Mouse (Mus musculus) neural tube, embryonic 14.5 days (tissue): ENCODE data around the gene 1700080E11Rik. TPM values are rescaled to one million over a fixed set of nuclear protein-coding genes. Genes with fewer than 3 reads are reported as not detected.
"Not testable (repeated sequence)": the region's sequence is repeated elsewhere in the genome, so short reads cannot be mapped to it uniquely, and the experiment has no call there.

Experiments used
- ATAC-seq: fragments of 200-750 bp; cut with Nextera tagmentation; 2 replicates; pipeline ENCODE4 v1.8.0; 2017; ENCODE audit warnings: low read depth, mild to moderate bottlenecking, moderate TSS enrichment, moderate library complexity
- H3K27ac ChIP-seq: fragments of 300-500 bp; sonication (generic); 2 replicates; pipeline ENCODE4 v1.5.1; 2014; ENCODE audit warnings: low read depth, mild to moderate bottlenecking, control low read depth, low read length, moderate library complexity, mixed read lengths
- H3K27me3 ChIP-seq: fragments of 300-500 bp; sonication (generic); 2 replicates; pipeline ENCODE4 v1.6.1; 2014; ENCODE audit warnings: low read length; ENCODE audit not compliant: control insufficient read depth, insufficient read depth
- H3K36me3 ChIP-seq: fragments of 300-500 bp; sonication (generic); 2 replicates; pipeline ENCODE4 v1.6.1; 2014; ENCODE audit warnings: low read length, mixed read lengths; ENCODE audit not compliant: control insufficient read depth, insufficient read depth
- H3K4me1 ChIP-seq: fragments of 300-500 bp; sonication (generic); 2 replicates; pipeline ENCODE4 v1.6.1; 2014; ENCODE audit warnings: low read length; ENCODE audit not compliant: control insufficient read depth, insufficient read depth
- H3K4me2 ChIP-seq: fragments of 300-500 bp; sonication (generic); 2 replicates; pipeline ENCODE4 v1.6.1; 2014; ENCODE audit warnings: mild to moderate bottlenecking, low read depth, low read length, control low read depth
- H3K4me3 ChIP-seq: fragments of 300-500 bp; sonication (generic); 2 replicates; pipeline ENCODE4 v1.5.1; 2014; ENCODE audit warnings: low read depth, low read length, control low read depth, mixed read lengths
- H3K9ac ChIP-seq: fragments of 300-500 bp; sonication (generic); replicated peaks from 2 replicates; pipeline ENCODE4 v1.6.1; 2014; ENCODE audit warnings: low read depth, mild to moderate bottlenecking, control low read depth, low read length, mixed read lengths
- H3K9me3 ChIP-seq: fragments of 300-500 bp; sonication (generic); 2 replicates; pipeline ENCODE4 v1.6.1; 2016; ENCODE audit warnings: low read length; ENCODE audit not compliant: control insufficient read depth
- WGBS: fragments of 180-500 bp; shearing (Covaris S2); extraction: QIAGEN DNeasy Blood & Tissue Kit; methylation state at CpG from one replicate; pipeline ENCODE4 v1.1.7; 2014; 5-methylcytosine and 5-hydroxymethylcytosine counted together
- polyA plus RNA-seq: library from polyadenylated mRNA; unstranded; fragments of >200 nt; fragmentation: Nextera tagmentation; extraction: Ambion mirVana; gene quantifications from 2 replicates; pipeline ENCODE4 v1.2.1, GENCODE M21; 2014

Gene 1700080E11Rik
- polyA plus RNA-seq, 1 experiment from 2014 or later: not detected

DNA sequence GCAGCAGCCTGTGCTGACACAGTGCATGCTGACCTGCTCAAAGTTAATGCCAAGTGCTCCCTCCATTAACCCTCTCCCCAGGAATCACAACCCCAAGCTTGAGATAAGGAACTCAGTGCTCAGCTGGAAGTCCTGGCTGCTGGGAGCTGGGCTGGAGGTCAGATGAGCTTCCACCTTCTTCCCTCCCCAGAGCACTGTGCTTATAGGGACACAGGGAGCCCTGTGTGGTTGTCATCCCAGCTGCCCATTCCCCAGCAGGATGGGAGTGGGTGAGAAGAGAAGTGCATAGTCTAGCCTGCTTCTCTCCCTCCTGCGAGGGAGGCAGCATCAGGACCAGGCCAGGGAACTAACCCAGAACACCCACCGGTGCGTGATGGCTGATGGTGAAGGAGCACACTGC lies 19.7 kb downstream of the 1700080E11Rik start:
- H3K9me3 ChIP-seq, H3K9ac ChIP-seq, H3K27me3 ChIP-seq, H3K27ac ChIP-seq, H3K36me3 ChIP-seq, H3K4me1 ChIP-seq, ATAC-seq, H3K4me2 ChIP-seq, H3K4me3 ChIP-seq: not testable (repeated sequence)
- 88% methylated on average over 3 of the region's 3 CpGs for WGBS

DNA sequence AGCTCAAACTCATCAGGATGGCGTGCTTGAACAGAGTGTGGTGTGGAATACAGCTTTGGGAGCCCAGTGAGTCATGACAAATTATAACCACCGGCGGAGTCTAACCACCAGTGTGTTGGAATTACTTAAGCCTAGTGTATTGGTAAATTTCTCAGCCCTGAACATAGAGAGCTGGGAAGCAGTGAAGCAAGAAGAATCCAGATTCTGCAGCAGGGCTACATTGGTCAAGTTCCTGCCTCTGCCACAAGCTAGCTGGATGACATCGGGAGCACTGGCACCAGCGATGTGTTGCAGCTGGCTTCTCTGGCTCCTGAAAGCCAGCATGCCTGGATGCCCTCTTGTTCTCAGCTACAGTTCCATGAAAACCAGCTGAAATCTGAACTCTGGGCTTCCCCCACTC lies 41.0 kb downstream of the 1700080E11Rik start:
- no peaks in the 10 kb centered on the region for H3K27me3 ChIP-seq
- no peaks in the 10 kb centered on the region for H3K9me3 ChIP-seq
- H3K27ac ChIP-seq: no peak overlapping the region
- no peaks in the 10 kb centered on the region for H3K4me1 ChIP-seq
- H3K36me3 ChIP-seq: no peaks in the 10 kb centered on the region
- no peak for ATAC-seq
- H3K9ac ChIP-seq: no peak overlapping the region
- WGBS: 76% methylated on average over 5 of the region's 5 CpGs
- no peak overlapping the region for H3K4me2 ChIP-seq
- H3K4me3 ChIP-seq: no peak overlapping the region

DNA sequence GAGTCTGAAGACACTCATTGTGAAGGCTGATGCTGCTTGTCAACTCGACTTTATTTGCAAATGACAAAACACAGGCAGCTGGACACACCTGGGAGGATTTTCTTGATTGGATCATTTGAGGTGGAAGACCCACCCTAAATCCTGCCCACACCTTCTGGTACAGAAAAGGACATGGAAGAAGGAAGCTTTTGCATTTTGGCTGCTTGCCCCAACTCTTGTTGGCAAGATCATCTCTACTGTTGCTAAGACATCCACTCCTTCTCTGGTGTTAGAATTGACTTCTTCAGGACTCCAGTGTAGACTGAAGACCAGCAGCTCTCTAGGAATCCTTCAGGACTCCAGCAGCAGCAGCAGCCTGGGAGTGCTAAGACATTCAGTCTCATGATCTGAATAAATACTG lies 43.0 kb downstream of the 1700080E11Rik start:
- WGBS: 50% methylated on average over 1 of the region's 1 CpGs

DNA sequence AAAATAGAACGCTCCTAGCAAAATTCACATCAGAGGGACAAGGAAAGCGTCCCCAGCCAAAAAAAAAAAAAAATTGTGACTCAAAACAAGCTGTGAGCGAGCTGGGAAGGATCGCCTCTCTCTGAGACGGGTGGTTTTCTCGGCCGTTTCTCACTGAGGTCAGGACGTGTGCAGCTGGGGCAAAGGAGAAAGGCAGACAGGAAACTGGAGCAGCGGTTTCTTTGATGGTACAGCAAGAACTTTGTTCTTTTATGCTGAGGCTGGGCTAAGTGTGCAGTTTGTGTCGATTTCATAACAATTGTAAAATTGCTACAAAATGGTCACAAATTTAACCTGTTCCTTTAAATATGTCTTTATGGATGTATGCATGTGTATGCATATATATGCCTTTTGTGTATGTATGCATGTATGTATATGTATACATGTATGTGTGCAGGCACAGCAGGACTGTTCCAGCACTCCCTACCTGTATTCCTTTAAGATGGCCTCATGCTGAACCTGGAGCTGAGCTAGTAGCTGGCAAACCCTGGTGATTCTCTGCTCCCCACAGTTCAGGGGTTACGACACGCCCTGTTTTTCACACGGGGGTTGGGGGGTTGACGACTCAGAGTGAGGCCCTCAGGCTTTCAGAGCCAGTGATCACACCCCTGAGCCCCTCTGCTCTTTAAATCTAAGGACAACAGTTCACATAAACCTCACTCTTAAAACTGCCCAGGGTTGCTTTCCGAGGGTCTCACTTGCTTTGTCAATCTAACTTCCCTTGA lies 43.9 kb downstream of the 1700080E11Rik start:
- H3K9me3 ChIP-seq: no peaks in the 10 kb centered on the region
- no peaks in the 10 kb centered on the region for H3K27me3 ChIP-seq
- 70% methylated on average over 15 of the region's 15 CpGs for WGBS

More for the DNA sequence above, 43.0 kb downstream of the 1700080E11Rik start:
- Histone ChIP-seq H3K27me3 (no peaks in the 10 kb centered on the region), H3K4me1 (no peaks in the 10 kb centered on the region), H3K36me3 (no peaks in the 10 kb centered on the region), H3K9ac (no peak overlapping the region), H3K27ac (no peak overlapping the region), H3K4me2 (no peak overlapping the region), H3K4me3 (no peak overlapping the region), H3K9me3 (no peaks in the 10 kb centered on the region)
- no peak for ATAC-seq

More for the DNA sequence above, 43.9 kb downstream of the 1700080E11Rik start:
- Histone ChIP-seq H3K4me3 (no peak overlapping the region), H3K4me2 (no peak overlapping the region), H3K9ac (no peak overlapping the region), H3K4me1 (no peaks in the 10 kb centered on the region), H3K27ac (no peak overlapping the region), H3K36me3 (no peaks in the 10 kb centered on the region)
- ATAC-seq: no peak

Other genes with a start within 250 kb of the 1700080E11Rik start
- 99.9 and 103 TPM in 2 replicates for gene Mrpl3, start 91.9 kb downstream of the 1700080E11Rik start, polyA plus RNA-seq
- 31.0 and 32.2 TPM in 2 replicates for gene Nudt16, start 13.3 kb downstream of the 1700080E11Rik start, polyA plus RNA-seq